Mouse (Mus musculus): ENCODE data around the gene Polr2a.

DNA sequence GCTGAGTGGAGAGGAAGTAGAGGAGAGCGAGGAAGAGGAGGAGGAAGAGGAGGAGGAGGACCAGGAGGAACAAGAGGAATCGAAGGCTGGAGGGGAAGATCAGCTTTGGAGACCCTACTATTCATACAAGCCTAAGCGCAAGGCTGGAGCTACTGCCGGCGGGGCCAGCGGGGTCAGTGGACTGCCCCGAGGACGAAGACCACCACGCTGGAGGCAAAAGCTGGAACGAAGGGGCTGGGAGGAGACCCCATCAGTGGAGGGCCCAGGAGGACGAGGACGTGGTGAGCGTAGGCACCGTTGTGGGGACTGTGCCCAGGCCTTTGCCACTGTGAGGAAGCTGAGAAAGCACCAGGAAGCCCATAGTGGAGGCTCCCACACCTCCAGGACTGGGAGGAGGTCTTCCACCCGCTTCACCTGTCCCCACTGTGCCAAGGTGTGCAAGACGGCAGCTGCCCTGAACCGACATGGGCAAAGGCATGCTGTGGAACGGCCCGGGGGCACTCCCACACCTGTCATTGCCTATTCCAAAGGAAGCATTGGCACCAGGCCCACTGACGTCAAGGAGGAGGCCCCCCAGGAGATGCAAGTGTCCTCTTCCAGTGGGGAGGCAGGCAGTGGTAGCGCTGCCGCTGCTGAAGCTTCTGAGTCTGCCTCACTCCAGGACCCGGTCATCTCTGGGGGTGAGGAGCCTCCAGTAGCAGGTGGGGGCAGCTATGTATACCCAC, 20.0 kb upstream of the Polr2a start:
- TF ChIP-seq CTCF (IDR thresholded peaks at IDR 0.05; ENCODE audit: low read depth, low read length) = no peak
- TF ChIP-seq POLR2A (IDR thresholded peaks at IDR 0.05; ENCODE audit: insufficient read depth, low read length) = no peak

All from ES-Bruce4 (cell line).